Mouse (Mus musculus) cerebellum, adult (tissue): ENCODE measurements around the gene Tbcc.
A peak's percentile ranks its signal among the peaks of the same experiment; 100 is the strongest.

ENCODE experiments used
- ATAC-seq: cut with Nextera tagmentation; 2 replicates; pipeline ENCODE4 v1.9.2; 2017; ENCODE audit warnings: mild to moderate bottlenecking, moderate library complexity, mixed read lengths; ENCODE audit not compliant: insufficient number of reproducible peaks, low FRiP score, low TSS enrichment

The Tbcc gene

DNA sequence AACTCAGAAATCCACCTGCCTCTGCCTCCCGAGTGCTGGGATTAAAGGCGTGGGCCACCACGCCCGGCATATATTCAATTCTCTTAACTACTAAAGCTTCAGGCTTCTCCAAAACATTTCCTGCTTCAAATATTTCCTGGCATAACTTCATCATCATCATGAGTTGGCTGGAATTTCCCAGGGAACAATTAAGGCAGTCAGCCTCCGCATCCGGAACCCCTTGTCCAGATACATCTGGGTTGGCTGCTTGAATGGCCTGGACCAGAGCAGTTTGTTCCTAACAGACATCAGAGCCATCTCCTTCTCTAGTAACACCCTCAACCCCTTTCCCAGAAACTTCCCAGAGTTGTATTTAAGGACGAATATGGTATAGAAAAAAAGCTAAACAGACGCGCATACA, 4.9 kb downstream of the Tbcc start:
- ATAC-seq: no peak

DNA sequence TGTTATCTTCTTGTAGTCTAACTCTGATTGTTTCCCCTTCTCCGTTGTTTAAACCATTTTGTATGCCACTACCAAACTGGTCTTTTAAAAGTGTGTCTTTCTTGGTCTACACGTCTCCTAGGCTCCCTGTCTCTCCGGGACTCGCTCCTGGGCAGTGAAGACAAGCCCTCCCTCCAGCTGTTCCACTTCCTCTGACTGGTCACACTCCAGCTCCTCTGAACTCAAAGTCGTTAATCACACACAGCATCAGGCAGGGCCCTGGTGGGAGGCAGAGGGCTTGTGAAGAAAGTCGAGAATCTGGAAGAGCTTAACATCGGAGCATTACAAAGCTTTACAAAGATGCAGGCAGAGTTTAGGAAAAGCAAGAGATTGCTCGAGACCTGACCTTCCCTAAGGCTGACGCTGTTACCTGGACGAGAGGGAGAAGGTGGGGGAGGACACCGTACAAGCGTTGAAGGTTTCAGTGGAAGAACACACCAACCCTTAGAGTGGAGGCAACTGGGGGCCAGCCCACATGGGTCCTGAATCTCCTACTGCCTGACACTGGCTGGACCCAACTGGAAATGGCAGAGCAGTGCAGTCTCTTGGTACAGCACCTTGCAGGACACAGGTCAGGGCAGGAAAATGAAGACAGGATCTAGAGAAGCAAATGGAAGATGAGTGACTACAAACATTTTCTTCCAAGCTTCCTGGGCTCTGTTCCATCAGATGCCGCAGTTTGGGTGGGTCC, 6.9 kb downstream of the Tbcc start:
- ATAC-seq: no peak

DNA sequence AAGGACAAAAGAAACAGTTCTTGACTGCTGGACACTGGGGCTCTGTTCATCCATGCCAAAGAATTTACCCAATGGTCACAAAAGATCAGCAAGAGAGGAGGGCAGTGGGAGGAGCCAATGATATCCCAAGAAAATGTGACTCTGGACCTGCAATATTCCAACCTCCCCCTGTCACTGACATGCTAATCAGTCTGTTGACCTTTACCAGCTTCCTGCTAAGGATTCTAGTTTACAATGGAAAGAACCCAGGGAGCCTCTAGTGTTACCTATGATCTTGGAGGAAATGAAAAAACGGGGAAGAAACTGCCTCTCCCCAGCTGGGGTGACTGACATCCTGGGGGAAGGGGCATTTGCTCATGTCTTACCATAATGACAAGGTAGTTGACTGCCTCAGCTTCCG, 10.5 kb downstream of the Tbcc start:
- no peak for ATAC-seq

DNA sequence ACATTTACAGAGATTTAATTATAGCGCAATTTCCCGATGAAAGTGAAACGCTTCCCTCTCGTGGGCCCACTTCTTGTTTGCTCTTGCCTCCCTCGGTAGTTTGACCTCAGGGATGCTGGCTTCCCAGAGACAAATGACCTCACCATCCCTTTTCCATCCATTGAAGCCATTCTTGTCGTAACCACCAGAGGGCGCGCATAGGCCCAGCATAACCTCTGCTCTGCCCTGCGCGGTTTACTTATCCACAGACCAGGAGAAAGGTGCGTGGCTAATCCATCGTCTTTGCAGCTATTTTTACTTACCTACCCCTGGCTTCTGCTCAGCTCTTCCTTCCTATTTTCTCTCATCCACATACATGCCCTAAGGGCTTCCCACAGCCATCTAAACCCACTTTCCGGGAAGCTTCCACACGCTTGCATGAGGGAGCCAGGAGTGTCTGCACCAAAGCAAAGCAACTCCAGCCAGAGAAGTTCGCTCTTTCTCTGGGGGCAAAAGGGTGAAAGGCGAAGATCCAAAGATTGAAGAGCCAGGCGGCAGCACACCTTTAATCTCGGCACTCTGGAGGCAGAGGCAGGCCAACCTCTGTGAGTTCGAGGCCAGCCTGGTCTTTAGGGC, 13.5 kb downstream of the Tbcc start:
- ATAC-seq: peak; percentile 88; the same call in 1 of the 2 replicates

DNA sequence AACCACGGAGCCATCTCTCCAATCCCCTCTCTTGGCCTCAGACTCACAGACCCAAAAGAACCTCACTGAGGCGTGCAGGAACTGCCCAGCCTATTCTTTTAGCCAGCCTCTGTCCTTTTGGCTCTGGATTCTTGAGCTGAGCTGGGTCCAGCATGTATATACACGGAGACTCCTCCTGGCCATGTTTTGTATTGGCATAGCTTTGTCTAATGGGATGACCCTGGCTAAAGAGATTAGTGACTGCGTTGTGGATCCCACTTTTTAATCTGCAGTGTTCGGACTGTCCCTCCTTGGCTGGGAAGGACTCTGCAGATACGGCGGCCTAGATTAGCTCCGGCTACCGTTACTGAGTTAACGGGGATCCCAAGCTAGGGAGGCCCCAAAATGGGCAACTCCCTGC, 19.7 kb downstream of the Tbcc start, which contains the start of gene Prph2:
Gene Prph2 (plus strand): TSS at position 274 of the 400 bp plus-strand sequence.
- no peak for ATAC-seq

DNA sequence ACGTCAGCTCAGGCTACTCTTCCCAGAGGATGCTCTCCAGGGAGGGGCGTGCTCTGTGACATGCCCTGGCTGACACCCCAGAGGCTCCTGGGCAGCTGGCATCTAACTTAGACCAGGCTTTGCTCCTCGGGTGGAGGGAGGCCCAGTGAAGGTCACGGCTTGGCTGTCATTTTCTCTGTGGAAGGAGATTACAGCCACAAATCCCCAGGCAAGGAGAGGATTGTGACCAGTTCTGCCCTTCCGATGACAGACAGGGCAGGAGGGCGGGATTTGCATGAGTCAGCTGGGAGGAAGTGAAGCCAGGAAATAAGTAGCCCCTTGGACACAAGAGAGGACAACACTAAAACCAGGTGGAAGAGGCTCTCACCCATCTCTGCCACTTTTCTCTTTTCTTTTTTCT, 21.8 kb downstream of the Tbcc start:
- ATAC-seq: no peak

DNA sequence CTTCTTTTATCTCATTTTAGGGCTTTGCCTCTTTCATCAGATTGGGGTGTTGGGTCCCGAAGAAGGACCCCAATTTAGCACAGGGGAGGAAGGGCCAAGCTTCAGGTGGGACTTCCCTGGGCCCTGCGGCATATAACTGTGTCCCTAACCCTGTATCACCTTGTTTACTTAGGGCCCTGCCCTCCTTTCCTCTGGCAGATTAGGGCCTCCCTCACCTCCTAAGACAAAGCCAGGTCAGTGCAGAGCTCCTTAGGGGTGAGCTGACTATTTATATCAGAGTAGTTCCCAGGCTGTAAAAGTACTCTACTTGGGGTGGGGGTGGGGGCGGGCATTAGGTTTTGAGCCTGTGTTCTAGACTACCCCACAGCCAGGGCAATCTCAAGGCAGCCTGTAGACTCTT, 24.6 kb downstream of the Tbcc start:
- ATAC-seq: no peak

DNA sequence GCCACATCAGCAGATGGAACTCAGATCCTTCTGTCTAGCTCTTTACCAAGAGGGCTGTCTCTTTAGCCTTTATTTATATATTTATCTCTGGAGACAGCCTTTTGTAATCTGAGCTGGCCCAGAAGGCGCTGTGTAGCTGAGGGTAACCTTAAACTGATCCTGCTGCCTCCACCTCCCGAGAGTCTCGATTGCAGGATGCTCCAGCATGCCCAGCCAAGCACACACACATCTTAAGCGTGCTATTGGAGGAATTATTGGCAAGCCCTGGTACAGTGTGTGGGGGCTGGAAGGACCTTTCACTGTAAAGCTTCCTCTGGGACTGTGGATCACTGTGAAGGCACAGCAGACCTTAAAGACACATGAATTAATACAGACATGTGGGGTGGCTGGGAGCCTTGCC, 28.5 kb downstream of the Tbcc start:
- ATAC-seq: no peak

DNA sequence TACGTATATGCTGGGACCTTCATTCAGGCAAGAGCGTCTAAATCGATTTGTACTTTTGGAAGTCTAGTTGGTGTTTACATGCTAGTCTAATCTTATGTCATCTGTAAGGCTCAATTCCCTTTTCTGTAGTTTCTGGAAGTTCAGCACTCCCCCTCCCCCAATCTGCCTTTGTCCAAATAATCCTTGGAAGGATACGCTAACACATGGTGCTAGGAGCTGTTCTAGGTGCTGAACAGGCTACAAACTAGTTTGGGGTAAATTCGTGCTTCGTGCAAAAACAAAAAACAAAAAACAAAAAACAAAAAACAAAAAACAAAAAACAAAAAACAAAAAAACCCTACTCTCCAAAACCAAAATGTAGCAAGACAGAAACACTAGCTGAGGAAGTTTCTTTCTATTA, 30.4 kb downstream of the Tbcc start:
- ATAC-seq: no peak

DNA sequence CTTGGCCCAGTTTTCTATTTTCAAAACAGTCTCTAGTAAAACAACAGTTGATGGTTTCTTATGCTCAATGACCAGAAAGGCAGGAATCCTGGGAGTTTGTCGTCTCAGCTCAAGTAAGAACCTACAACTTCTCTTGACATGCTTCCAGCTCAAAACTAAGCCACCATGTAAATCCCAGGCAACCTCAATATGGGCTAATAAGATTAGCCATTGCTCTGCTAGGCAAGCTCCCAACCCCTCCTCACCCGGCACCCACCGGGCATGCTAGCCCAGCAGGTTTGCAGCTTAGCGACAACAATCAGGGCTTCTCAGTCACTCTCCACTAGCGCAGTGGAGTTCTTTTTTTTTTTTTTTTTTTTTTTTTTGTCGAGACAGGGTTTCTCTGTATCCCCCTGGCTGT, 35.7 kb downstream of the Tbcc start:
- no peak for ATAC-seq

DNA sequence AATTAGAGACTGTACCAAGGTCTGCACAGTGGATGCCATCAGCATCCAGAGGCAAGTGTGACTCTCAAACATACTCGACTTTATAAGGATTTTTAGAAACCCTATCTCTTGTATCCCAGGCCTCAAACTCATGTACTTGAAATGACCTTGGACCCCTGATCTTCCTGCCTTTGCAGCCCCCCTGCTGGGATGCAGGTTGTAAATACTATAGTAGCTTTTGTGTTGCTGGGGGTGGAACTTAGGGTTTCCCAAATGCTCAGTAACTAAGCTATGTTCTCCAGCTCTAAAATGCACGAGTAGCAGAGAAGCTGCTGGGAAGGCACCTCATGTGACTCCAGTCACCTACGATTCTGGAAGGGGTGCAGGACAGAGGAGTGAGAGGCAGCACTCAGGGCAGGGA, 36.5 kb downstream of the Tbcc start:
- ATAC-seq: no peak

DNA sequence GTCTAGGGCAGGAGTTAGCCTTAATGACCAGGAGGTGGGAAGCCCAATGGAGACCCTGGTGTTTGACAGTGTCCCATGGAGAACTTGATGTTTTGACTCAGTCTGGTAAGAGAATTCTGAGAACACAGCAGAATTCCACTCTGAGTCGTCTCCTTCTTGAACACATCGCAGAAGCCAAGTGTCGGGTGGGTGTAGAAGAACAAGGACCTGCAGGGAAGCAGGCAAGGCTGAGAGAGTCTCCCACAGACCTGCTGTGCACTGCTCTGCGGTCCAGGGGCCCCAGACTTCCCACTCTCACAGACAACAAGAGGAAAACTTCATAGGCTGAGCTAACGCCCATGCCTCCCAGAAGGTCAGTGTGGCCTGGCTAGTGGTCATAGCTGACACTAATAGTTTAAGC, 37.3 kb downstream of the Tbcc start:
- no peak for ATAC-seq

DNA sequence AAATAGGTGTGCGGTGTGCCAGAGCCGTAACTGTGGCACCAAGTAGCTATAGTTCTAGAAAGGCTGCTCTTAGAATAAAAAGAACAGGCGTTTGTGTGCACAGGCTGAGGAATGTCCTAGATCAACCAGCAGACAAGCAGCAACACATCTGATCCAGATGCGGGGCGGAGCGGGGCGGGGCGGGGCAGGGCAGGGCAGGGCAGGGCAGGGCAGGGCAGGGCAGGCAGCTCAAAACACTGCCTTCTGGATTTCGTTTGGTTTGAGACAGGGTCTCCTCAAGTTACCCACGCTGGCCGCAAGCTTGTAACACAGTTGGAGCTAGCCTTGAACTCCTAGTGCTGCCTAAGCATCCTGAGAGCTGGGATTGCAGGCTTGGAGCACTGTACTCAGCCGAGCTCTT, 38.8 kb downstream of the Tbcc start:
- no peak for ATAC-seq

DNA sequence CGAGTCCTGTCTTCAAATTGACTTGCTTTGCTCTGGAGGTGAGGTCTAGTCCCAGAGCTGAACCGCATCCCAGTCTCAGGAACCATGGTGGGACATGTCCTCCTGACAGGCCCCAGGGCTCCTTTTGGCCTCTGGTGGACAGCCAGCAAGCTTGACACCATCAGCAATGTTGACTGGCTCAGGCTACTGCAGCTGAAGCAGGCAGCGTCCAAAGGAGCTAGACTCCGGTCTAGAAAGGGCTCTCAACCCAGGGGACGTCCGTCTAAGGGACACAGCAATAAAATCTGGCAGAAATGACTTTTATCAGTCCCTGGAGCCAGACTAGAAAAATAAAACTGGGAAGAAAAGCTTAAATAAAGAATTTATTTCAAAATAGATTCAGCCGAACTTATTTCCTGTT, 39.4 kb downstream of the Tbcc start:
- ATAC-seq: no peak

DNA sequence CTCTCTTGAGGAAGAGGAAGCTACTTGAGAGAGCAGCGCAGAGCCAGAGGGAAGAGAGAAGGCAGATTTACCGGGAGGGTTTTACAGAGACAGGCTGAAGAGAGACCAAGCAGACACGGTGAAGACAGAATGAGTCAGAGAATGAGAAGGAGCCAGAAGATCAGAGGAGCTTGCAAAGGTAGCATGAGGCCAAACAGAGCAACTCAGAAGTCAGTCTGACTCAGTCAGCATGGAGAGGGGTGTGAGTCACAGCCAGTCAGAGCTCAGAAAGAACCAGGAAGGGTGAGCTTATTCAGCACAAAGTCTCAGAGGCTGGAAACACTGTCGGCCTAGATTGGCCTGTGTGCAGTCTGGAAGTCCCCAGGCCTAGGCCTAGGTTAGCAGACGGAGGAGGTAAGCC, 42.5 kb downstream of the Tbcc start:
- no peak for ATAC-seq

DNA sequence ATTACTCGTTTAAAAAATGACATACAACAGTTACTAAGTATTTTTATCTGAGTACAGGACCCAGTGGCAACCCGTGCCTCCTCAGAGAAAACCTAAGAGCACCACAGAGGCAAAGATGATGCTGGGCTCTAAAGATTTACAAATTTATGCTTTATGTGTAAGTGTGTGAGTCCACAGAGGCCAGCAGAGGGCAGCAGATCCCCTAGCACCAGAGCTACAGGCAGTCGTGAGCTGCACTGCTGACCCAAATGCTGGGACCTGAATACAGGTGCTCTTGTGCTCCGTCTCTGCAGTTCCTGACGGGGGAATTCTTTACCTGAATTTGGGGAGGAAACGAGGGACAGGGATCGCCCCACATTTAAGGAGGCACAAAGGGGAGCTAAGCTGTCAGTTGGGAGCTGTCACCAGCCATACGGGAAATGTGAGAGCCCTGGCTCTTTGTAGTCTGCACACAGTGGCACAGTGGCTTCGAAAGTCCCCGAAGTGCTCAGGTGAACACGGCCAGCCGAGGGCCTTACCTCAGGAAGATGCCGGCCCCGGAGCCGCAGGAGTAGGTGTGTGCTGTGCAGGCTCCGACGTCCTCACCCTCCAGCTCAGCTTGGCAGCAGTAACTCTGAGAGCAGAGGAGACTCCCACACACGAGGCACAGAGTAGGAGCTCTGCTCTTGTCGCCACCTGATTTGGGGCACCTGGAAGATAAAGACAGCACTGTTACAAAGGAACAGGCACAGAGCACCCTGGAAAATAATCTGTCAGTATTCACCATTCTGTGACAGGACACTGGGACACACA, 43.3 kb downstream of the Tbcc start:
- ATAC-seq: no peak

DNA sequence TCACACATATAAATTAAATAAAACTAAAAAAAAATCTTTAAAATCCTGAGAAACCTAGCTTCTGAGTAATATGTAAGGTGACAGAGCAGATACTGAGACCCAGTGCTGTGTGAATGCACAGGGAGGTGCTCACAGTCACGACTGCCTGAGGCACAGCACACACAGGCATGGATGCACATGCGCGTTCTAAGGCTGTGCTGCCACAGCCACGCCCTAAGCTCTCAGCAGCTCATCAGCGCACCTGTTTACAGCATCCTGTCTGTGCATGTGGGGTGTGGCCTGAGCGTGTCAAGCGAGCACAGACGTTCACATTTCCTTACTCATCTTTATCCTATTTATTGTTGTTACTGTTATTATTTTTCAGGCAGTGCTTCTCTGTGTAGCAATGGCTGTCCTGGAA, 50.0 kb downstream of the Tbcc start:
- no peak for ATAC-seq
